Mouse (Mus musculus): ENCODE measurements around the gene Mpp6. TPM values are rescaled to one million over a fixed set of nuclear protein-coding genes. Genes with fewer than 3 reads are reported as not detected.

The Mpp6 gene
- polyA plus RNA-seq, 1 experiment from 2014 or later: 61.2 TPM

DNA sequence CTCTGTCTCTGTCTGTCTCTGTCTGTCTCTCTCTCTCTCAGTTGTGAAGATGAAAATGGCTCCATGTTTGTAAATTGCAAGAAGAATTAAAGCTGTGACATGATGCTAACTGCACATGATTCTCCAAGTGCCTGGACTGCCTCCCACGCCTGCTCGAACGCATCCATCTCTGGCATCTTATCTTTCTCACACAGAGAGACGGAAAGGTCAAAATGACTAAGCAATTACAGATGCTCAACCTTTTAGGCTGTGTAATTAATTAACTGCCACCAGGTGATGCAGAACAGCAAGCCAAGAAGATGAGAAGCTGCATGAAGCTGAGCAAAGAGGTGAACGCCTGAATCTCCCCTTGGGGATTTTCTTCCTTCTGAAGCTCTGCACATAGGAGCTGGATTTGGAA lies 130.4 kb downstream of the Mpp6 start:
- Histone ChIP-seq H3K4me1 (ENCODE audit: control insufficient read depth, insufficient read depth, low read length) (no peaks in the 10 kb centered on the region), H3K36me3 (ENCODE audit: control insufficient read depth, insufficient read depth, low read length) (no peaks in the 10 kb centered on the region), H3K9ac (ENCODE audit: low read length) (no peak overlapping the region), H3K4me3 (ENCODE audit: low read depth, low read length) (no peak overlapping the region), H3K9me3 (replicated peaks; ENCODE audit: control insufficient read depth, low read length) (no peaks in the 10 kb centered on the region), H3K27me3 (replicated peaks; ENCODE audit: control insufficient read depth, insufficient read depth, low read length) (no peaks in the 10 kb centered on the region), H3K4me2 (ENCODE audit: low read length) (no peak overlapping the region), H3K27ac (ENCODE audit: low read depth, low read length) (no peak overlapping the region)
- DNase-seq (ENCODE audit: low spot score) (no peak), ATAC-seq (no peak)
- WGBS: 84% methylated on average over 5 of the region's 5 CpGs

GRCm38 (mm10) chr6:50244126-50244525 lies 134.1 kb downstream of the Mpp6 start:
- Histone ChIP-seq H3K4me3 (ENCODE audit: low read depth, low read length) (no peak overlapping the region), H3K4me2 (ENCODE audit: low read length) (no peak overlapping the region), H3K4me1 (ENCODE audit: control insufficient read depth, insufficient read depth, low read length) (no peaks in the 10 kb centered on the region), H3K9me3 (replicated peaks; ENCODE audit: control insufficient read depth, low read length) (no peaks in the 10 kb centered on the region), H3K9ac (ENCODE audit: low read length) (no peak overlapping the region), H3K36me3 (ENCODE audit: control insufficient read depth, insufficient read depth, low read length) (no peaks in the 10 kb centered on the region), H3K27me3 (replicated peaks; ENCODE audit: control insufficient read depth, insufficient read depth, low read length) (no peaks in the 10 kb centered on the region), H3K27ac (ENCODE audit: low read depth, low read length) (no peak overlapping the region)
- DNase-seq (ENCODE audit: low spot score) (no peak), ATAC-seq (no peak)
- WGBS: 91% methylated on average over 4 of the region's 4 CpGs

DNA sequence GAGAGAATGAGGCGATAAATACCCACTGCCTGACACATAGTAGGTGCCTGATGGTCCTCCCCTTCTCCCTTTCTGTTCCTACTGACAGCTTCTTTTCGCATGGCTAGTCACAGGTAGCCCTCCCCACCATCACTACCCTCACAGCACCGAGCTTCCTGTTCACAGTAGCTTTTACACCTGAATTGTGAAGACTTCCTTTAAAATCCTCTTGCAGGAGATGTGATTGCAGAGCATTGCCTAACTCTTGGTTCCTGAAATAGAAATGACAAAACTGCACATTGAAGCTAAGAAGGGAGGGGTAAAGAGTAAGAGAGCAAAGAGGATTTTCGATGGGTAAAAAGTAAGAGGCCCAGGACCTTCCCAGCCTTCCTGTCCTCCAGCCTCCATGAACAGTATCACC lies 134.9 kb downstream of the Mpp6 start:
- no peak overlapping the region for H3K27ac ChIP-seq (ENCODE audit: low read depth, low read length)
- DNase-seq (ENCODE audit: low spot score) (no peak), ATAC-seq (no peak)
- H3K9me3 ChIP-seq (replicated peaks; ENCODE audit: control insufficient read depth, low read length): no peaks in the 10 kb centered on the region
- no peak overlapping the region for H3K4me3 ChIP-seq (ENCODE audit: low read depth, low read length)
- no peak overlapping the region for H3K9ac ChIP-seq (ENCODE audit: low read length)
- 94% methylated on average over 4 of the region's 4 CpGs for WGBS
- no peaks in the 10 kb centered on the region for H3K36me3 ChIP-seq (ENCODE audit: control insufficient read depth, insufficient read depth, low read length)
- no peaks in the 10 kb centered on the region for H3K4me1 ChIP-seq (ENCODE audit: control insufficient read depth, insufficient read depth, low read length)
- no peaks in the 10 kb centered on the region for H3K27me3 ChIP-seq (replicated peaks; ENCODE audit: control insufficient read depth, insufficient read depth, low read length)
- no peak overlapping the region for H3K4me2 ChIP-seq (ENCODE audit: low read length)

DNA sequence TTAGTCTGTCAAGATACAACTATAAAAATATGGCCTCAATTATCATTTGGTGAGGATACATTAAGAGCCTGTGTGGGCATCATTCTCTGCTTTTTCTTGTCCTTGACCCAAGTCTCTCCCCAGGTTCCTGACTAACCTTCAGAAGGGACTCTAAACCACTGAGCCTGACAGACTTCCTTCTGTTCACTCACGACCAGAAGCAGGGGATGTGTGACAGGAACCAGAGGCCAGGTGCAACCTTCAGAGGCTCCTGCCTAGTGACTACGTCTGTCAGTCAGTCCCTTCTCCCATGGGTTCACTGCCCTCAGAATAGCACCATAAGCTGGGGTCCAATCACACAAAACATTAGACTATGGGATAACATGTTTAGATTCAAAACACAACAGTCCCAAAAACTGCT lies 137.3 kb downstream of the Mpp6 start:
- 75% methylated on average over 2 of the region's 2 CpGs for WGBS

GRCm38 (mm10) chr6:50247791-50248190 lies 137.8 kb downstream of the Mpp6 start:
- no peak overlapping the region for H3K4me3 ChIP-seq (ENCODE audit: low read depth, low read length)
- no peak overlapping the region for H3K27ac ChIP-seq (ENCODE audit: low read depth, low read length)
- no peak for DNase-seq (ENCODE audit: low spot score)
- H3K4me1 ChIP-seq (ENCODE audit: control insufficient read depth, insufficient read depth, low read length): no peaks in the 10 kb centered on the region
- H3K27me3 ChIP-seq (replicated peaks; ENCODE audit: control insufficient read depth, insufficient read depth, low read length): no peaks in the 10 kb centered on the region
- no peaks in the 10 kb centered on the region for H3K36me3 ChIP-seq (ENCODE audit: control insufficient read depth, insufficient read depth, low read length)
- H3K9me3 ChIP-seq (replicated peaks; ENCODE audit: control insufficient read depth, low read length): no peaks in the 10 kb centered on the region
- H3K9ac ChIP-seq (ENCODE audit: low read length): no peak overlapping the region
- WGBS: 89% methylated on average over 4 of the region's 4 CpGs
- H3K4me2 ChIP-seq (ENCODE audit: low read length): no peak overlapping the region
- ATAC-seq: no peak

More for the DNA sequence above, 137.3 kb downstream of the Mpp6 start:
- DNase-seq (ENCODE audit: low spot score) (no peak), ATAC-seq (no peak)
- H3K9ac ChIP-seq (ENCODE audit: low read length): no peak overlapping the region
- H3K4me2 ChIP-seq (ENCODE audit: low read length): no peak overlapping the region
- no peaks in the 10 kb centered on the region for H3K9me3 ChIP-seq (replicated peaks; ENCODE audit: control insufficient read depth, low read length)
- no peak overlapping the region for H3K27ac ChIP-seq (ENCODE audit: low read depth, low read length)
- H3K4me3 ChIP-seq (ENCODE audit: low read depth, low read length): no peak overlapping the region
- H3K27me3 ChIP-seq (replicated peaks; ENCODE audit: control insufficient read depth, insufficient read depth, low read length): no peaks in the 10 kb centered on the region
- H3K36me3 ChIP-seq (ENCODE audit: control insufficient read depth, insufficient read depth, low read length): no peaks in the 10 kb centered on the region
- no peaks in the 10 kb centered on the region for H3K4me1 ChIP-seq (ENCODE audit: control insufficient read depth, insufficient read depth, low read length)

Other genes with a start within 250 kb of the Mpp6 start
- gene Gsdme, start 153.6 kb downstream of the Mpp6 start, polyA plus RNA-seq (2014; fragmentation: Nextera tagmentation; extraction: Ambion mirVana): 58.3 and 74.7 TPM in 2 replicates